In genomic region chr5:30571820-30572219, GRCm38 (mm10) we compare ENCODE assay signal across 27 mouse cellular contexts. TPM values are rescaled to one million over a fixed set of nuclear protein-coding genes. Genes with fewer than 3 reads are reported as not detected.
DNase-seq lines count a peak whose midpoint lies in the region; ATAC-seq and TF ChIP-seq lines count a peak whose summit lies in the region.
"Had no signal": no experiment of that assay in that cellular context is flagged by ENCODE, and none has a peak within 500 bp of the region (broad histone marks: within the 10 kb centered on the region; RNA-seq: fewer than 3 reads in every experiment).

No protein-coding gene starts in this region.

- H3K9me3 ChIP-seq in heart, embryonic 12.5 days (replicated peaks) = no peaks in the 10 kb centered on the region
- H3K9me3 ChIP-seq in stomach, embryonic 16.5 days (replicated peaks; ENCODE audit: control insufficient read depth, low read length) = no peaks in the 10 kb centered on the region
- no peaks in the 10 kb centered on the region for H3K9me3 ChIP-seq in stomach, postnatal 0 days (ENCODE audit: control insufficient read depth, low read length)
- no peaks in the 10 kb centered on the region for H3K9me3 ChIP-seq in intestine, embryonic 16.5 days (ENCODE audit: control insufficient read depth, low read length)
- H3K9me3 ChIP-seq in liver, embryonic 11.5 days (ENCODE audit: control insufficient read depth, low read length) = no peaks in the 10 kb centered on the region
- H3K9me3 ChIP-seq: embryonic facial prominence, embryonic 15.5 days; forebrain, embryonic 10.5 days; G1E; hindbrain, embryonic 13.5 days had no signal

- peak overlapping the region; percentile 87 for H3K27ac ChIP-seq in heart, embryonic 12.5 days (ENCODE audit: poor library complexity, severe bottlenecking)
- no peak overlapping the region for H3K27ac ChIP-seq in stomach, embryonic 16.5 days (ENCODE audit: low read length)
- H3K27ac ChIP-seq in stomach, postnatal 0 days (replicated peaks) = no peak overlapping the region
- peak overlapping the region; percentile 73 for H3K27ac ChIP-seq in intestine, embryonic 16.5 days (ENCODE audit: low read length)
- H3K27ac ChIP-seq in liver, embryonic 11.5 days (ENCODE audit: low read depth, low read length) = no peak overlapping the region
- H3K27ac ChIP-seq: embryonic facial prominence, embryonic 15.5 days; forebrain, embryonic 10.5 days; hindbrain, embryonic 13.5 days had no signal

- WGBS in heart, embryonic 12.5 days = 30% methylated on average over 5 of the region's 5 CpGs
- WGBS in stomach, embryonic 16.5 days = 57% methylated on average over 5 of the region's 5 CpGs
- WGBS in stomach, postnatal 0 days = 59% methylated on average over 5 of the region's 5 CpGs
- 49% methylated on average over 5 of the region's 5 CpGs for WGBS in intestine, embryonic 16.5 days
- 58% methylated on average over 5 of the region's 5 CpGs for WGBS in liver, embryonic 11.5 days

- peak; percentile 75 for ATAC-seq in heart, embryonic 12.5 days (ENCODE audit: insufficient number of reproducible peaks, low FRiP score)
- ATAC-seq in stomach, embryonic 16.5 days (ENCODE audit: insufficient read depth, low FRiP score) = 0 out of 2 replicates have a peak, but pooled peaks have one; percentile 26
- no peak for ATAC-seq in stomach, postnatal 0 days (ENCODE audit: low FRiP score, low TSS enrichment)
- ATAC-seq in intestine, embryonic 16.5 days = 0 out of 2 replicates have a peak, but pooled peaks have one; percentile 38
- ATAC-seq in liver, embryonic 11.5 days (replicated peaks; ENCODE audit: low FRiP score) = no peak
- ATAC-seq: CD4-positive, CD25-positive, alpha-beta regulatory T cell, adult 4 months; forebrain, embryonic 16.5 days had no signal

- TF ChIP-seq CTCF in stomach, postnatal 0 days (IDR thresholded peaks at IDR 0.05; ENCODE audit: low read depth) = no peak

- no peak overlapping the region for H3K4me3 ChIP-seq in heart, embryonic 12.5 days
- no peak overlapping the region for H3K4me3 ChIP-seq in stomach, embryonic 16.5 days (replicated peaks; ENCODE audit: low read length)
- H3K4me3 ChIP-seq in stomach, postnatal 0 days (ENCODE audit: low read depth, low read length) = no peak overlapping the region
- no peak overlapping the region for H3K4me3 ChIP-seq in intestine, embryonic 16.5 days (ENCODE audit: low read length)
- H3K4me3 ChIP-seq in liver, embryonic 11.5 days (ENCODE audit: low read depth, low read length) = no peak overlapping the region
- H3K4me3 ChIP-seq: embryonic facial prominence, embryonic 15.5 days; erythroblast, embryonic 14.5 days; forebrain, embryonic 10.5 days; hindbrain, embryonic 13.5 days had no signal

- H3K36me3 ChIP-seq in heart, embryonic 12.5 days = no peaks in the 10 kb centered on the region
- no peaks in the 10 kb centered on the region for H3K36me3 ChIP-seq in stomach, embryonic 16.5 days (ENCODE audit: control insufficient read depth, insufficient read depth, low read length)
- no peaks in the 10 kb centered on the region for H3K36me3 ChIP-seq in stomach, postnatal 0 days (ENCODE audit: control insufficient read depth, insufficient read depth, low read length)
- no peaks in the 10 kb centered on the region for H3K36me3 ChIP-seq in intestine, embryonic 16.5 days (ENCODE audit: control insufficient read depth, insufficient read depth, low read length)
- no peaks in the 10 kb centered on the region for H3K36me3 ChIP-seq in liver, embryonic 11.5 days (ENCODE audit: control insufficient read depth, insufficient read depth, low read length)
- H3K36me3 ChIP-seq: embryonic facial prominence, embryonic 15.5 days; forebrain, embryonic 10.5 days; G1E; hindbrain, embryonic 13.5 days had no signal

- H3K27me3 ChIP-seq in heart, embryonic 12.5 days (replicated peaks) = no peaks in the 10 kb centered on the region
- no peaks in the 10 kb centered on the region for H3K27me3 ChIP-seq in stomach, embryonic 16.5 days (ENCODE audit: control insufficient read depth, insufficient read depth, low read length)
- H3K27me3 ChIP-seq in stomach, postnatal 0 days (ENCODE audit: control insufficient read depth, insufficient read depth, low read length) = no peaks in the 10 kb centered on the region
- no peaks in the 10 kb centered on the region for H3K27me3 ChIP-seq in intestine, embryonic 16.5 days (replicated peaks; ENCODE audit: control insufficient read depth, insufficient read depth, low read length)
- no peaks in the 10 kb centered on the region for H3K27me3 ChIP-seq in liver, embryonic 11.5 days (replicated peaks; ENCODE audit: control insufficient read depth, insufficient read depth, low read length)
- H3K27me3 ChIP-seq: embryonic facial prominence, embryonic 15.5 days; hindbrain, embryonic 13.5 days had no signal

- TF ChIP-seq EP300 in stomach, postnatal 0 days (optimal IDR thresholded peaks at IDR 0.05) = no peak

- H3K4me2 ChIP-seq in heart, embryonic 12.5 days = no peak overlapping the region
- no peak overlapping the region for H3K4me2 ChIP-seq in stomach, embryonic 16.5 days (ENCODE audit: low read depth, low read length)
- no peak overlapping the region for H3K4me2 ChIP-seq in stomach, postnatal 0 days (replicated peaks; ENCODE audit: low read depth)
- H3K4me2 ChIP-seq in intestine, embryonic 16.5 days (ENCODE audit: low read depth, low read length) = no peak overlapping the region
- H3K4me2 ChIP-seq in liver, embryonic 11.5 days = no peak overlapping the region
- H3K4me2 ChIP-seq: embryonic facial prominence, embryonic 15.5 days; hindbrain, embryonic 13.5 days had no signal

- peaks cover 37% of the 10 kb centered on the region for H3K4me1 ChIP-seq in heart, embryonic 12.5 days (replicated peaks)
- H3K4me1 ChIP-seq in stomach, embryonic 16.5 days (ENCODE audit: control insufficient read depth, insufficient read depth, low read length) = no peaks in the 10 kb centered on the region
- no peaks in the 10 kb centered on the region for H3K4me1 ChIP-seq in stomach, postnatal 0 days (replicated peaks; ENCODE audit: control insufficient read depth, insufficient read depth)
- H3K4me1 ChIP-seq in intestine, embryonic 16.5 days (ENCODE audit: control insufficient read depth, insufficient read depth, low read length) = no peaks in the 10 kb centered on the region
- H3K4me1 ChIP-seq in liver, embryonic 11.5 days (replicated peaks; ENCODE audit: control insufficient read depth, insufficient read depth, low read length) = peaks cover 3% of the 10 kb centered on the region; the same call in 1 of the 2 replicates
- H3K4me1 ChIP-seq: embryonic facial prominence, embryonic 15.5 days; forebrain, embryonic 10.5 days; hindbrain, embryonic 13.5 days had no signal

- peak; percentile 90 for DNase-seq in heart, adult 11 months
- no peak for DNase-seq in heart, adult 18-20 months
- DNase-seq in heart, postnatal 14 days = no peak
- no peak for DNase-seq in stomach, postnatal 0 days (ENCODE audit: low spot score)
- no peak for DNase-seq in liver, embryonic 11.5 days (ENCODE audit: low spot score)
- DNase-seq: adrenal gland, adult 8-10 months; adrenal gland, postnatal 36 days; B cell, adult 2 months; cerebellum, adult 2 months; embryo, embryonic 11 days; gastrocnemius, postnatal 10 days; kidney, adult 18-20 months had no signal

- intact Hi-C loops in heart, postnatal 14 days (cut with DNase I) = no loop called here

- 0 out of 2 replicates have a peak overlapping the region, but pooled peaks have one; percentile 34 for H3K9ac ChIP-seq in heart, embryonic 12.5 days
- no peak overlapping the region for H3K9ac ChIP-seq in stomach, embryonic 16.5 days (ENCODE audit: low read length)
- no peak overlapping the region for H3K9ac ChIP-seq in stomach, postnatal 0 days (ENCODE audit: low read length)
- H3K9ac ChIP-seq in intestine, embryonic 16.5 days (ENCODE audit: low read depth, low read length) = no peak overlapping the region; the same call in 1 of the 2 replicates
- no peak overlapping the region for H3K9ac ChIP-seq in liver, embryonic 11.5 days (ENCODE audit: low read depth, low read length)
- H3K9ac ChIP-seq: embryonic facial prominence, embryonic 15.5 days; hindbrain, embryonic 13.5 days had no signal

RNA-seq across cellular contexts. Expression of gene Kcnk3, which starts 16.1 kb away (rescaled TPM):
- total RNA-seq in heart, adult 18-20 months (2021) = 100 to 1,000 TPM; 237 to 244 TPM
- 45.1 and 46.2 TPM in 2 replicates for polyA plus RNA-seq in heart, embryonic 12.5 days (2016; fragmentation: Nextera tagmentation; extraction: Ambion mirVana)
- total RNA-seq in heart, postnatal 14 days (2021) = 100 to 1,000 TPM; 181 to 186 TPM
- 6.6 and 7.0 TPM in 2 replicates for polyA plus RNA-seq in stomach, embryonic 16.5 days (2015; fragmentation: Nextera tagmentation; extraction: Ambion mirVana)
- polyA plus RNA-seq in stomach, postnatal 0 days (2015; fragmentation: Nextera tagmentation; extraction: Ambion mirVana) = 11.1 and 13.8 TPM in 2 replicates
- 8.7 and 12.2 TPM in 2 replicates for polyA plus RNA-seq in intestine, embryonic 16.5 days (2015; fragmentation: Nextera tagmentation; extraction: Ambion mirVana)
- polyA plus RNA-seq in liver, embryonic 11.5 days (2014; fragmentation: Nextera tagmentation; extraction: Ambion mirVana) = 0.75 and 1.6 TPM in 2 replicates
- polyA plus RNA-seq: erythroblast, embryonic 14.5 days; G1E had no signal

RNA-seq across cellular contexts. Expression of gene Cib4, which starts 26.2 kb away (rescaled TPM):
- not detected for total RNA-seq in heart, adult 18-20 months (2021)
- polyA plus RNA-seq in heart, embryonic 12.5 days (2016; fragmentation: Nextera tagmentation; extraction: Ambion mirVana) = not detected in 2 replicates
- not detected for total RNA-seq in heart, postnatal 14 days (2021)
- not detected in 2 replicates for polyA plus RNA-seq in stomach, embryonic 16.5 days (2015; fragmentation: Nextera tagmentation; extraction: Ambion mirVana)
- 0.17 and 0.30 TPM in 2 replicates for polyA plus RNA-seq in stomach, postnatal 0 days (2015; fragmentation: Nextera tagmentation; extraction: Ambion mirVana)
- polyA plus RNA-seq in intestine, embryonic 16.5 days (2015; fragmentation: Nextera tagmentation; extraction: Ambion mirVana) = not detected in 2 replicates
- not detected in 2 replicates for polyA plus RNA-seq in liver, embryonic 11.5 days (2014; fragmentation: Nextera tagmentation; extraction: Ambion mirVana)
- total RNA-seq: G1E; gastrocnemius, postnatal 10 days; gastrocnemius, postnatal 4 days; hematopoietic stem cell, adult 5-6 weeks had no signal
- polyA plus RNA-seq: CD4-positive, CD25-positive, alpha-beta regulatory T cell, adult 4 months; cerebellum, adult 2 months; embryonic facial prominence, embryonic 11.5 days; erythroblast, embryonic 14.5 days; forebrain, embryonic 10.5 days; forebrain, embryonic 16.5 days; frontal cortex, adult 2 months; G1E; hindbrain, embryonic 13.5 days; kidney, embryonic 14.5 days had no signal

Comparison
In these comparisons a context has a peak if more than half of its experiments do, and no peak if none do; other contexts are left out.
1. ATAC-seq: peak in heart, embryonic 12.5 days (single experiment), stomach, embryonic 16.5 days (single experiment) and intestine, embryonic 16.5 days (single experiment); none in stomach, postnatal 0 days (single experiment) and liver, embryonic 11.5 days (single experiment).
2. H3K27ac ChIP-seq: peak in heart, embryonic 12.5 days (single experiment) and intestine, embryonic 16.5 days (single experiment); none in stomach, embryonic 16.5 days (single experiment), stomach, postnatal 0 days (single experiment) and liver, embryonic 11.5 days (single experiment).